ENCODE assay signal across 9 mouse cellular contexts in the genomic region with DNA sequence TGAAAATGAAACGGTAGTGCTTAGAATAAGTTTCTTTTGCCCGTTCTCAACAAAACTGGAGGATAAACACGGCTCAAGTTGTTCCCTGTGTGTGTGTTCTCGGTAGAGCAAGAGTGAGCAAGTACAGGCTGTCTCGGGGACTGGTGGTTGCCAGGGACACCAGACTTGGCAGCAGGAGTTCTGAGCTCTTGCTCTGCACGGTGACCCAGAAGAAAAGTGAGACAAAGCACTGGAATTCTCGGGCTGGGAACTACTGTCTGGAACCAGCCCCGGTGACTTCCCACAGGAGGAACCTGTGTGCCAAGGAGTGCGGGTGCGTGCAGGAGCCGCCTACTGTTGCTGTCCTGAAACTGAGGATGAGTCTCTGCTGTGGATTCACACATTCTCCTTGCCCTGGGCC.
DNase-seq lines count a peak whose midpoint lies in the region; ATAC-seq and TF ChIP-seq lines count a peak whose summit lies in the region.
"Had no signal": no experiment of that assay in that cellular context is flagged by ENCODE, and none has a peak within 500 bp of the region (broad histone marks: within the 10 kb centered on the region; RNA-seq: fewer than 3 reads in every experiment).

No protein-coding gene starts in this region.

- DNase-seq in lung, adult 18-20 months = peak; percentile 36 to 66
- no peak for DNase-seq in lung, adult 2 months
- peak; percentile 38 for DNase-seq in heart, postnatal 4 days
- peak; percentile 38 to 53 for DNase-seq in layer of hippocampus, postnatal 36 days
- DNase-seq in right cerebral cortex, postnatal 25 days = peak; percentile 20
- DNase-seq in spleen, postnatal 10 days (ENCODE audit: low spot score in 2 of 2) = no peak

- H3K9me3 ChIP-seq in forebrain, embryonic 12.5 days = no peaks in the 10 kb centered on the region
- H3K9me3 ChIP-seq: neural tube, embryonic 13.5 days had no signal

- no peak overlapping the region for H3K9ac ChIP-seq in forebrain, embryonic 12.5 days
- H3K9ac ChIP-seq: neural tube, embryonic 13.5 days had no signal

- H3K4me2 ChIP-seq in forebrain, embryonic 12.5 days = 0 out of 2 replicates have a peak overlapping the region, but pooled peaks have one; percentile 15
- H3K4me2 ChIP-seq: neural tube, embryonic 13.5 days had no signal

- H3K4me1 ChIP-seq in lung, adult 2 months (ENCODE audit: control insufficient read depth, insufficient read depth, low read length) = peaks cover 10% of the 10 kb centered on the region
- peaks cover 12% of the 10 kb centered on the region; the same call in 1 of the 2 replicates for H3K4me1 ChIP-seq in forebrain, embryonic 12.5 days

- WGBS in lung, adult 2 months = 52% methylated on average over 11 of the region's 11 CpGs
- WGBS in forebrain, embryonic 12.5 days = 58% methylated on average over 11 of the region's 11 CpGs

- H3K27ac ChIP-seq in forebrain, embryonic 12.5 days = no peak overlapping the region
- H3K27ac ChIP-seq: neural tube, embryonic 13.5 days had no signal

- no peaks in the 10 kb centered on the region for H3K36me3 ChIP-seq in forebrain, embryonic 12.5 days (replicated peaks)
- H3K36me3 ChIP-seq: neural tube, embryonic 13.5 days had no signal

- TF ChIP-seq CTCF in lung, adult 2 months (IDR thresholded peaks at IDR 0.05; ENCODE audit: insufficient read depth, low read length) = no peak

- H3K27me3 ChIP-seq in forebrain, embryonic 12.5 days = peaks cover 10% of the 10 kb centered on the region
- H3K27me3 ChIP-seq: neural tube, embryonic 13.5 days had no signal

- no peak overlapping the region for H3K4me3 ChIP-seq in lung, adult 2 months (replicated peaks; ENCODE audit: extremely low read depth, low read depth, low read length)
- no peak overlapping the region for H3K4me3 ChIP-seq in forebrain, embryonic 12.5 days (replicated peaks)
- H3K4me3 ChIP-seq: neural tube, embryonic 13.5 days had no signal

- no peak for ATAC-seq in forebrain, embryonic 12.5 days (ENCODE audit: low FRiP score)
- ATAC-seq in granulocyte monocyte progenitor cell, adult 5-6 weeks (replicated peaks; ENCODE audit: poor library complexity, severe bottlenecking) = no peak

- no peak for TF ChIP-seq POLR2A in lung, adult 2 months (IDR thresholded peaks at IDR 0.05; ENCODE audit: borderline replicate concordance, extremely low read depth, low read depth, low read length)

Comparison
In these comparisons a context has a peak if more than half of its experiments do, and no peak if none do; other contexts are left out.
1. DNase-seq: peak in lung, adult 18-20 months (2 of 2), heart, postnatal 4 days (single experiment), layer of hippocampus, postnatal 36 days (2 of 2) and right cerebral cortex, postnatal 25 days (single experiment); none in lung, adult 2 months (single experiment) and spleen, postnatal 10 days (0 of 2).